Mouse (Mus musculus) layer of hippocampus, adult 6 months (tissue): ENCODE measurements around the gene Spsb3. TPM values are rescaled to one million over a fixed set of nuclear protein-coding genes. Genes with fewer than 3 reads are reported as not detected.

Source experiments
- long read RNA-seq, 2 experiments: library from polyadenylated mRNA; unstranded; transcript quantifications; one replicate each; pipeline ENCODE4 v2.0.0; 2019 to 2020
- polyA plus RNA-seq: library from polyadenylated mRNA; unstranded; fragments of <200 nt; fragmentation: Nextera tagmentation; gene quantifications from 2 replicates; pipeline ENCODE4 v1.2.3, GENCODE M21; 2021

The Spsb3 gene
- polyA plus RNA-seq = 82.3 and 84.0 TPM in 2 replicates
- long read RNA-seq, experiment 1, transcript Spsb3-209 (7 exons, 1,953 nt) = major isoform, 78 of 171 reads
- long read RNA-seq, experiment 1, transcript Spsb3-203 (7 exons, 1,641 nt) = minor isoform, 53 of 171 reads
- long read RNA-seq, experiment 1, partial matches to known transcripts = 15 of 171 reads
- long read RNA-seq, experiment 1, other reads (novel, unspliced or antisense) = 18 of 171 reads
- long read RNA-seq, experiment 2, transcript Spsb3-209 (7 exons, 1,953 nt) = major isoform, 260 of 529 reads
- long read RNA-seq, experiment 2, transcript Spsb3-203 (7 exons, 1,641 nt) = minor isoform, 147 of 529 reads
- long read RNA-seq, experiment 2, transcript Spsb3-202 (7 exons, 2,004 nt) = minor isoform, 24 of 529 reads
- long read RNA-seq, experiment 2, transcript Spsb3-207 (6 exons, 1,950 nt) = minor isoform, 6 of 529 reads
- long read RNA-seq, experiment 2, partial matches to known transcripts = 13 of 529 reads
- long read RNA-seq, experiment 2, other reads (novel, unspliced or antisense) = 77 of 529 reads

DNA sequence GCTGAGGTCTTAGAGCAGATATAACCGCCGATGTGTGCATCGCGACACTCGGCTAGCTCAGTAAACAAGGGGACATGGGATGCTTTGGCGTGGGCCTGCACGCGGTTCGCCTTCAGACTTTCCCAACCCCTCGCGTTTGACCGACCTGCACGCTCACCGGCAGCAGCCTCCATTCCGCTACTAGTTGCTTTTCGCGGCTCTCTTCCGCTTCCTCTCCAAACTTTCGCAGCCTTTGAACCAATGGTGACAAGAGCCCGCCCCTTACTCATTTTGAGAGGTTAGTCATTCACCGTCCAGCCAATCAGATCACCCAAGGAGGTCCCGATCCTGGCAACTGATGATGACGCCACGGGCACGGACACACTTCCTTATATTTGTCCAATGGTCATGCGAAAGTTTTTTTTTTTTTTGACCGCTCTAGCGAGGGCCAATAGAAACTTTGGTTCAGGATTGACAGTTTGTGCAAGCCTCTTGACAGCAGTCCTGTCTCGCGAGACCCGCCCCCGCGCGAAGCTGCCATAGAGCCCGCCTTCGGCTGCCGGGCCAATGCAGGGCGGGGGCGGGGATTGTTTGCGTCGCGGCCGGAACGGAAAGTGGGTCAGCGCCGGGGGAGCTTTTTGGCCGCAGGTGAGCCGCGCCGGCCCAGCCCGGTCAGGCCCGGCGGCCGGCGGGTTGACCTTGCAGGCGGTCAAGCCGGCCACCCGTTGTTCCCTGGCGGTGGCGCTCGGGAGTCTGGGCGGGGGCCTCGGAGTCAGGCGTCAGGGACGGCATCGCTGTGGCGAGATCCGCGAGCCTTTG, at the start of gene Spsb3, which contains the start of gene Nubp2:
Spsb3 (plus strand) TSS at position 510 of the 798 bp plus-strand sequence.
Nubp2 (minus strand) TSS at position 216 of the 798 bp plus-strand sequence.

DNA sequence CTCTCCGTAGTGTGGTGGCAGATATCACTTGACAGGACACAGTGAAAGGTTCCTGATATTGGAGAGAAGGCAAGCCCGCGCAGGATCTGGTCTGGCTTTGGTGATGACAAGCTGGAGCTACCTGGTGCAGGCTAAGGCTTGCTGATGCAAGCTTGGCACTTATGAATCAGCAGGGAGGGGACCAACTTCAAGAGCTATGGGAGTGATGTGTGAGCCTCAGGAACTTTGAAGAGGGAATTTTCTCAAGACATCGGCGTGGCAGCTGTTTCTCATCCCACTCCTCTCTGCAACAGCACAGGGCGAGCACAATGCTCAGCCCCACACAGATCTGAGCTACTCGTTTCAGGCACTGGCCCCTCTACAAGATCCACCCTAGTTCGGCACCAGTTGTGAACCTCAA, 46.6 kb upstream of the Spsb3 start, which contains the start of gene Hagh:
Hagh (plus strand) TSS at position 302 of the 400 bp plus-strand sequence.

GRCm38 (mm10) chr17:24850065-24850772, 36.2 kb upstream of the Spsb3 start, which contains the start of gene Fahd1:
TSS of gene Fahd1 (minus strand) at chr17:24850364.

DNA sequence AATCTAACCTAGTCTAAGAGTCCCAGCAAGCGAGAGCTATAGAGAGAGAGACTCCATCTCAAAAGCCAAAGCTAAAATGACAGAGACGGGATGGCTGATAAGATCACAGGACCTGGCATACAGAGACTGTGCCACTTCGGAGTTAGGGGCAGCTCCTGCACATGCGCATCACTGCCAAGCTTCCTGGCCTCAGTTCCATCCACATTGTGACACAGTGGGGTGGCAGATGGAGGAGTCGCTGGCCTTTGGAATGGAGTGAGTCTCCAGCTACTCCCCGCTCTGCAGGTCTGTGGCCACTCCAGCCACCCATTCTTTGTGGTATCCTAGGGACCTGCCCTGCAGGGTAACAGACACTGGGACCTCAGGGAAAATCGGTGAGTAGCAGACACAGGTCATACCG, 20.7 kb upstream of the Spsb3 start, which contains the start of gene Igfals:
Igfals (plus strand) TSS at position 222 of the 400 bp plus-strand sequence.

GRCm38 (mm10) chr17:24894995-24895547, 8.6 kb downstream of the Spsb3 start, which contains the start of the genes Eme2 and Mrps34:
TSS of gene Eme2 (minus strand) at chr17:24895087.
TSS of gene Mrps34 (plus strand) at chr17:24895116.

DNA sequence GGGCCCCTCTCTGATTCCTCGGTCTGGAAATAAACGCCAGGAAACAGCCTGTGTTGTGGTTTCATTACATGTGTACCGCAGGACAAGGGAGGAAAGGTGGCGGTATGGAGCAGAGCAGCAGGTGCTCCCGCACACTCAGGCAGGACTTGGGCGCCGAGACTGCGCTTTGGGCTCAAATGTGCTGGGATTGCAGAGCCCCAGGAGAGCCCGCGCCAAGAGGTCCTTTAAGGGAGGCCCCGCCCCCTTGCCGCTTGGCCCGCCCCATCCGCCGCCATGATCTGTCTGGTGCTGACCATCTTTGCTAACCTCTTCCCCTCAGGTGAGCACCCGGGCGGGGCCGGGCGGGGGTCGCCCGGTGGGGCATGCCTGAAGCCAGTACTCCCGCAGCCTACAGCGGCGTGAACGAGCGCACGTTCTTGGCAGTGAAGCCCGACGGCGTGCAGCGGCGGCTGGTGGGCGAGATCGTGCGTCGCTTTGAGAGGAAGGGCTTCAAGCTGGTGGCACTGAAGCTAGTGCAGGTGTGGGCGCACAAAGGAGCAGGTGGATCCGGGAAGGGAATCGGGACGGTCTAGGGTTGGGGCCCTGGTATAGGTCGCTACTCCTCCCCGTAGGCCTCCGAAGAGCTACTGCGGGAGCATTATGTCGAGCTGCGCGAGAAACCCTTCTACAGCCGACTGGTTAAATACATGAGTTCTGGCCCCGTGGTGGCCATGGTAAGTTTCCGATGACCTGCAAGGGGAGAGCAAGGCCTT, 10.0 kb downstream of the Spsb3 start, which contains the start of gene Nme3:
Nme3 (plus strand) TSS at position 260 of the 752 bp plus-strand sequence.

GRCm38 (mm10) chr17:24936259-24937237, 50.1 kb downstream of the Spsb3 start, which contains the start of gene Mapk8ip3:
TSS of gene Mapk8ip3 (minus strand) at chr17:24936977.

Other genes with a start within 250 kb of the Spsb3 start
- 41.7 and 49.7 TPM in 2 replicates for gene Slc9a3r2, start 236.3 kb upstream of the Spsb3 start, polyA plus RNA-seq
- gene Npw, start 228.2 kb upstream of the Spsb3 start, polyA plus RNA-seq = 1.2 TPM in 2 replicates
- gene Zfp598, start 217.0 kb upstream of the Spsb3 start, polyA plus RNA-seq = 0.99 and 1.2 TPM in 2 replicates
- gene Syngr3, start 196.7 kb upstream of the Spsb3 start, polyA plus RNA-seq = 304 and 365 TPM in 2 replicates
- 30.7 and 34.3 TPM in 2 replicates for gene Gfer, start 190.5 kb upstream of the Spsb3 start, polyA plus RNA-seq
- gene Noxo1, start 190.4 kb upstream of the Spsb3 start, polyA plus RNA-seq = 0.87 and 0.93 TPM in 2 replicates
- 23.2 and 24.5 TPM in 2 replicates for gene Tbl3, start 179.0 kb upstream of the Spsb3 start, polyA plus RNA-seq
- gene Rnf151, start 168.6 kb upstream of the Spsb3 start, polyA plus RNA-seq = not detected in 2 replicates
- gene Rps2, start 168.5 kb upstream of the Spsb3 start, polyA plus RNA-seq = 1,412 and 1,765 TPM in 2 replicates
- 1,096 and 1,134 TPM in 2 replicates for gene Ndufb10, start 162.2 kb upstream of the Spsb3 start, polyA plus RNA-seq
- 0.50 TPM in 1 of 2 replicates, not detected in the other for gene Rpl3l, start 158.8 kb upstream of the Spsb3 start, polyA plus RNA-seq
- gene Msrb1, start 150.0 kb upstream of the Spsb3 start, polyA plus RNA-seq = 9.1 and 9.3 TPM in 2 replicates
- gene Hs3st6, start 133.7 kb upstream of the Spsb3 start, polyA plus RNA-seq = 0.54 and 0.67 TPM in 2 replicates
- not detected in 2 replicates for gene Meiob, start 82.4 kb upstream of the Spsb3 start, polyA plus RNA-seq
- 305 and 325 TPM in 2 replicates for gene Hagh, start 46.5 kb upstream of the Spsb3 start, polyA plus RNA-seq
- 25.1 and 25.5 TPM in 2 replicates for gene Fahd1, start 36.3 kb upstream of the Spsb3 start, polyA plus RNA-seq
- gene Igfals, start 20.6 kb upstream of the Spsb3 start, polyA plus RNA-seq = 0.20 TPM in 1 of 2 replicates, not detected in the other
- gene Nubp2, start 294 bp upstream of the Spsb3 start, polyA plus RNA-seq = 54.0 and 61.7 TPM in 2 replicates
- 15.7 and 16.4 TPM in 2 replicates for gene Eme2, start 8.4 kb downstream of the Spsb3 start, polyA plus RNA-seq
- 173 and 187 TPM in 2 replicates for gene Mrps34, start 8.5 kb downstream of the Spsb3 start, polyA plus RNA-seq
- gene Nme3, start 9.9 kb downstream of the Spsb3 start, polyA plus RNA-seq = 121 and 122 TPM in 2 replicates
- gene Mapk8ip3, start 50.3 kb downstream of the Spsb3 start, polyA plus RNA-seq = 52.4 and 55.8 TPM in 2 replicates
- gene Jpt2, start 74.0 kb downstream of the Spsb3 start, polyA plus RNA-seq = 4.7 and 5.9 TPM in 2 replicates
- gene Cramp1l, start 129.1 kb downstream of the Spsb3 start, polyA plus RNA-seq = 6.2 and 7.0 TPM in 2 replicates
- gene Ift140, start 129.4 kb downstream of the Spsb3 start, polyA plus RNA-seq = 4.3 and 6.4 TPM in 2 replicates
- 15.0 and 15.1 TPM in 2 replicates for gene Tmem204, start 196.9 kb downstream of the Spsb3 start, polyA plus RNA-seq
- 9.6 and 9.7 TPM in 2 replicates for gene Telo2, start 229.3 kb downstream of the Spsb3 start, polyA plus RNA-seq
- gene Ptx4, start 234.1 kb downstream of the Spsb3 start, polyA plus RNA-seq = 0.79 and 0.80 TPM in 2 replicates
- gene Clcn7, start 246.7 kb downstream of the Spsb3 start, polyA plus RNA-seq = 31.4 and 33.7 TPM in 2 replicates